Mouse (Mus musculus) frontal cortex, postnatal 10 days (tissue): ENCODE results near the gene Gm20388.
A peak's percentile ranks its signal among the peaks of the same experiment; 100 is the strongest.

ENCODE experiments used
- DNase-seq, 2 experiments: peaks; one replicate each; pipeline ENCODE4 v3.0.0; 2022; ENCODE audit warnings: low spot score in 2 of 2, mixed read lengths in 1 of 2

Gm20388 gene

DNA sequence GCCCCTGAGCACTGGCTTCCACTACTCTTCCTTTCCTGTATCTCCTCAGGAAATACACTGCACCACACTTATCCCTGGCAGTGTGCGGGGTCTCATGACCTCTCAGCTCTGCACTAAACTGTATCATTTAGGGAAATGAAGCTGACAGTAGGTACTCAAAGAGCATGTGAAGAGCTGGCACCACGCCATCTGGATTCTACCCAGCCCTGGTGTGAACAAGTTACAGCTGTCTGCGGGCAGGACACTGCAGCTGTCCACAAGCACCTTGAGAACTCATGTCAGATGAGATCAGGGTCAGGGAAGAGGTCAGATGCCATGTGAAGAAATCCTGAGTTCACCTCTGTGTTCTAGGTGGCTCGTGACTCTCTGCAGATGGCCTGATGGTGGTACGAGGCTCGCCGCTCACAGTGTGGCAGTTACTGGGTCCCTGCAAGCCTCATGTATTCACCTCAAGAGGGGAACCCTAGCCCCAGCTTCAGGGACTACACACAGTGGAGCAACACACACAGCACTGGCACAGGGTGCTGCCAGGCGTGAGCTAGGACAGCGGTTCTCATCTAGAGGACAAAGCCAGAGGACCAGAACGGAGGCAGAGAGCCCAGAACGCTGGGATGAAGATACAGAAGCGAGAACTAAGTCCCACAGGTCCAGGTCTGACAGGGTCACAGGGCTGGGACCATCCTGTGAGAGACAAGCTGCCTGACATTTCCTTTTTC, 1710.3 kb downstream of the Gm20388 start:
- no peak for DNase-seq

DNA sequence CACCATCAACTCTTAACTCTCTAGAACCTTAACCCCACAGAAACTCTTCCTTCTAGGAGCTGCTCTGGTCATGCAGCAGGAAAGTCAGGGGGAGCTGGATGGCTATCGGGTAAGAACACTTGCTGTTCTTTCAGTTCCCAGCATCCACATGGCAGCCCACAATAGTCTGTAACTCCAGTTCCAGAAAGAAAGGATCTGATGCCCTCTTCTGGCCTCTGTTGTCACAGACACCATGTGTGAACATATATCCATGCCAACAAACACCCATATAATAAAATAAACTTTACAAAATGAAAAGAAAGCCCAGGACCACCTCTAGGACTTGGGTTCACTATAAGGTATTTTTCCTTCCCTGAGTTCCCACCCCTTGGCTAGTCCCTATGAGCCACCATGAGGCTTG, 1711.2 kb downstream of the Gm20388 start:
- no peak for DNase-seq

DNA sequence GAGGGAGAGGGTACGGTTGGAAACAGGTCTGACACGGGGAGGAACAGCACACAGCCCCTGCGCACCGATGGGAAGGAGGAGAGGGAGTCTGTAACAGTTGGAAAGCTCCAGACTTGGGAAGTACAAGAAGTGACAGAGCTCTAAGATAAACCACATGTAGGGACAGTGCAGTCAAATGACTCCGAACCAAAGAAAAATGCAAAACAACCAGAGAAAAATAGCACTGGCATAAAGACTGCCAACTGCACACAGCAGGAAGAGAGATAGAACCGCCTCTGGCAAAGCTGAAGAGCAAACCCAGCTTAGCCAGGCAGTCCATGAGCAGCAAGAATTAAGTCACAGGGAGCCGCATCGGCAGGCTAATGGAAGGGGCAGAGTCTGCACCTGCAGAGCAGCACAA, 1712.4 kb downstream of the Gm20388 start:
- no peak for DNase-seq

DNA sequence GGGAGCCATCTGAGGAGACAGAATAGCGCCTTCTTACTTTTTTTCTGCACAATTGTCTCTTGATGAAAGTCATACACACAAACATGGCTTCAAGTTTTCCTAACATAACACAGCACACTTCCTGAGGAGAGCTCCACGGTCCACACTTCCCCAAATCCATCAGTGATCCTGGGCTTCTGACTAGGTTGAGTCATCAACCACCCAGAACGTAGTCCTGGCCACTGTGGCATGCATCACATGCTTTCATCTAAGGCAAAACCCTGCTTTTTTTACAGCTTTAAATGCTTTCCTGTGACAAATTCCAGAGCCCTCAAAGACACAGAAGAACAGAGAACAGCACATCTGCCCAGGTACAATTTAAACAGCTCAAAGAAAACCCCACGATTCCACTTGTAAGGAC, 1718.0 kb downstream of the Gm20388 start:
- no peak for DNase-seq

DNA sequence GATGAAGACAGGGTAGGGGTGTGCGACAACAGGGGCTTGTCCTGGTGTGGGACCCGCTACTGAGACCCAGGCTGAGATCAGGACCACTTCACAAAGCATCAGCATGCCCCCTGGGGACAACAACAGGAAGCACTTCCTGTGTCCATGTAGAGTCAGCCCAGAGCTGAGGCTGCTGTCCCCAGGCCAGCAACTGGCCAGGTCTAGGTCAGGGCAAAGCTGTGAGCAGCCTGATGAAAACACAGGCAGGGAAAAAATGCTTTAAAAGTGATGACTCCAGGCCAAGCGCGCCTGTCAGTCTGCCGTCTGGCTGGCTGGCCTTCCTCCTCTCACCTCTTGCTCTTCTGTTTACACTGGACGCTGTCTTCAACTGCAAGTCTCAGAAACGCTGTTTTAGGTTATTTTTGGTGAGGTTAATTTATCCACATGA, 1721.0 kb downstream of the Gm20388 start:
- no peak for DNase-seq

DNA sequence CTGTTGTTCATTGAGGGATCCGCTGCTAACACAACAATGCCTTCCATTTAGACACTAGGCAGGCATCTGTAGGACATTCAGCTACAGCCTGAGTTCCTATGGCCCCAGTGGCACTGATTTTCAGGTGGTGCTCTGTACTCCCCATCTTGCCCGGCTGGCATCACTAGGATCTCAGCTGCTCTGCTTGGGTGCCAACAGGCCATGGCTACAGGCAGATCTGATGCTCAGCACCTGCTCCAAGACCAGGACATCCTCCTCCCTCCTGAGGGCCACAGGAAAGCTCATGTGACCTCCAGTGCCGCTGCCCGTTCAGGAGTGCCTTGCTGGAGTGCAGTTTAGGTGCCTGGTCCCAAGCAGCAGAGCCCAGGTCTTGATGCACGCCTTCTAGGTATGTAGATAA, 1721.8 kb downstream of the Gm20388 start:
- DNase-seq: no peak

DNA sequence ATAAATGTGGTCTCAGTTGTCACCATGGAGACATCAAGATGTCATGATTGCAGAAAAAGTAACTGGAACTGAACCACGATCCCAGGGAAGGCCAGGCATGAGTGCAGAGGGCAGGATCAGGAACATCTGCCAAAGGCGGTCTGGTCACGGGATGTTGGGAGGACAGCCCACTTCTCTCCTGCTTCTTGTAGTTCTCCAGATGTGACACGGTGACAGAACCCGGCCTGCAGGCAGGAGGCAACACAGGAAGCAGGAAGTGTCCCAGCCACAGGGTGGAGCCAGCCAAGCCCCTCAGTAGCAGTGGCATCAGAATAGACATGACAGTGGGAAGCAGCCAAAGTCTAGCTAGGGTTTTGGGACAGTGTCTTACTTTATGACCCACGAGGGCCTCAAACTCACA, 1724.9 kb downstream of the Gm20388 start:
- no peak for DNase-seq

DNA sequence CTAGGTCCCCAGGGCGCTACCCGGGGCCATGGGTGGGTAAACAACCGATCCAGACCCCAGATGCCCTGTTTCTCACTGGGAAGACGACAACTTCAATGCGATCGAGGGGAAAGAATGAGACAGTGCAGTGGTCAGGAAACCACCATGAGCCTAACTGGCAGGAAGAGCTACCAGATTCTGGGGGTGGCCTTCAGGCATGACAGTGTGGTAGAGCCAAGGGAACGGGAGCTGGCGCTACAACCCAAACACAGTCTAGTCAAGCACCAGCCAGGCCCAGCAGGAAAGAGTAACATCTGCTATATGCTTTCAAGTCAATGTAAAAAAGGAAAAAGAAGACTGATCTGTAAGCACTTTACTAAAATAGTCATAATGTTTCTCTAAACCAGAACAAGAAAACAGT, 1725.5 kb downstream of the Gm20388 start:
- no peak for DNase-seq

DNA sequence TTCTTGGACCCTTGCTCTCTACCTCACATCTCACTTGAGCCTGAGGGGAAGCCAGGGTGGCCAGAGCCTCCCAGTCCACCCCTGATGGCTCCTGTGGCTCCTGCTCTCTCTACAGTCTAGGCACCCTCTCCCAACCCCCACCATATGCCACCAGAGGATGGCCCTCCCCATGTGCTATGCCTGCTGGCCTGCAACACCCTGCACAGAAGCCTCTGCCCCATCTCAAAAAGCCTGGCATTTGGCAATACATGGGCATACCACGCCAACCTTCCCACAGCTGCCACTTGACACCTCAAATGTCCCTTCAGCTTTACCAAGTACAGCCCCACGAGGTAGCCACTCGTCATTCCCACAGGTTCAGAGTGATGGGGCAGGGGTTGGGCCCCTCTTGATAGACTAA, 1732.2 kb downstream of the Gm20388 start:
- no peak for DNase-seq

DNA sequence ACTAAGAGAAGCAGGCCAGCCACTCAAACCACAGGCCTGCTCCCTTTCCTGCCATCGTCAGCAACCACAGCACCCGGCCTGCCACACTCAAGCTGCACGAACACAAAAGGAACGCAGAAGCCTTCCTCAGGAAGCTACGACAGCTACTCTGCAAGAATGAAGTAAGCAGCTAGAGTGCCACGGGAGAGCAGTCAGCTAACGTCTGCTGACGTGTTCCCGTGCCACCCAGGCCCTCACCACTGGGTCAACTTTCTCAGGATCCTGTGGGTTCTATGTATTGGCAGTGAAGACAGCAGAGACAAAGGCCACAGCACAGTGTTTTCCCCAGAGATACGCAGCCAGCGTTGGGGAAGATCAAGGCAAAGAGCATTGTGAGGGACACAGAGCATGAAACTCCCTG, 1732.7 kb downstream of the Gm20388 start:
- no peak for DNase-seq

DNA sequence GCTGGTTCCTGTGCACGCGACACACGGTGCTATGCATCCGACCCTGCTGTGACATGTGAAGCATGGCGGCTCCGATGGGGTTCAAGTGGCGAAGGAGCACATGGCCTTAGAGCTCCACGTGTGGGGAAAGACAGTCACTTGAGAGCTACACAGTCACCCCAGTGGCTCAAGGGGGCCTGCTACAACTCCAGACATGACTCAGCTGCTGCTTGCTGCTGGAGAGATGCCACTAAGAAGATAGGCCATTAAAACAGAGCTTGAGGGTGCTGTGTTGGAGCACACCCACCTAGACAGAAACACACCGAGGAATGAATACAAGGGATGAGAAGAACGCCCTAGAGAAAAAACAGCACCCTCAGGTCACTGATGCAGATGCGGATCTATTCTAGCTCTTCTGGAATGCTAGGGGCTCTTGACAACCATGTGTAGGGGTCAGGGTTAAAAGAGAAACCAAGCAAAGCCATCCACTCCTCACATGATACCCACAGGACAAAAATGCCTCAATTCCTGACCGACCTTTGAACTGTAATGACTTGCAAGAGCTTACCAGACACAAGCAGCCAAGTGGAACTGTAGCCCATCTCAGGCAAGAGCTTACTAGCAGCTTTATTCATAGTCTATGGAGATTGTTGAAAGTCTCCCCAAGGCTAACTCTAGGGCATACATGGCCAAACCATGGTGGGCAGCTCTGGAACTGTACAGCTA, 1737.0 kb downstream of the Gm20388 start:
- DNase-seq: no peak

DNA sequence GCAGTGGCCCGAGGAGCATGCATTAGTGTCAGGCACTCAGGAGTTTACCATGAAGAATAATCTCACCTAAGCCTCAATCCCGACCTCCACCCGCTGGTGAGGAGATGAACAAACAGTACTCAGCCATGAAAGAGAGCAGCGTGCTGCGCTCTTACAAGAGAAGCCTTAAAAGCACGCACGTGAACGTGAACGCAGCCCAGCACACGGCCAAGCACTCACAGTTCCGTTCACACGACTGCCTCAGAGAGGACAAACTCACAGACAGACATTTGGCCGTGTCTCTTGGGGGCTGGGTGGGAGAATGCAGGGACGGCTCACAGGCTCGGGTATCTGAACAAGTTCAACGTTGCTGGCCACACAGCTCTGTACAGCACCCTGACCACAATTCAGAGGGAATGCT, 1737.8 kb downstream of the Gm20388 start:
- no peak for DNase-seq

DNA sequence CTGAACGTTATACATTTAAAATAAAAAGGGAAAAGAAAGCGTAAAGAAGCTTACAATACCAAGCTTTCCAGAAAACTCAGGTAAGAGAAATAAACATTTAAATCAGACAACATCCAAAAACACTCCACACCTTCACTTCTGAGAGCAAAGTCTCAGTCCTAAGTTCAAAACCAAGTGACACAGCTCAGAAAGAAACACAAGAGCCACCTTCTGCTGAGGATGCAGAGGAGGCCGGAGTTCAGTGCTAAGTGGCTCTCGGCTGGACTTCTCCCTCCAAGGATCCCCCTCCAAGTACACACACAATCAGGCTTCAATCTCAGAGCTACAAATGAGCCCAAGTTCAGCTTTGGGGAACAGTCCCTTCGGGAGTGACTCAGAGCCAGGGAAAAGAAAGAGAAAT, 1738.8 kb downstream of the Gm20388 start:
- DNase-seq: no peak

DNA sequence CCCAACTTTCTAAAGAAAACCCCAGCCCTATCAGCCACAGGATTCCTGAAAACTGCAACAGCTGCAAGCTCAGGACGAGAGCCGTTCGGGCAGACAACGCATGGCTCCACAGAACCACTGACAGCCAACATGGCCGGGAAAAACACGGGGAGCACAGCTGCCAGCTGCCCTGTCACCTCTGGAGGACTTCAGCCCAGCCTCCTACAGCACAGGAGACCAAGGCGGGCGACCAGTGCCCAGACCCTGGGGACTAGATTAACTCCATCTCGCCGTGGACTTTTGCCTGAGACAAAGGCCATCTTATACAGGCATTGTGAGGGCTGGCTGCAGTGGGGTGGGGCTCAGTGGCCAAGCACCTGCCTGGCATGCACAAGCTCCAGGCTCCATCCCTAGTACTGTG, 1739.3 kb downstream of the Gm20388 start:
- DNase-seq: no peak

DNA sequence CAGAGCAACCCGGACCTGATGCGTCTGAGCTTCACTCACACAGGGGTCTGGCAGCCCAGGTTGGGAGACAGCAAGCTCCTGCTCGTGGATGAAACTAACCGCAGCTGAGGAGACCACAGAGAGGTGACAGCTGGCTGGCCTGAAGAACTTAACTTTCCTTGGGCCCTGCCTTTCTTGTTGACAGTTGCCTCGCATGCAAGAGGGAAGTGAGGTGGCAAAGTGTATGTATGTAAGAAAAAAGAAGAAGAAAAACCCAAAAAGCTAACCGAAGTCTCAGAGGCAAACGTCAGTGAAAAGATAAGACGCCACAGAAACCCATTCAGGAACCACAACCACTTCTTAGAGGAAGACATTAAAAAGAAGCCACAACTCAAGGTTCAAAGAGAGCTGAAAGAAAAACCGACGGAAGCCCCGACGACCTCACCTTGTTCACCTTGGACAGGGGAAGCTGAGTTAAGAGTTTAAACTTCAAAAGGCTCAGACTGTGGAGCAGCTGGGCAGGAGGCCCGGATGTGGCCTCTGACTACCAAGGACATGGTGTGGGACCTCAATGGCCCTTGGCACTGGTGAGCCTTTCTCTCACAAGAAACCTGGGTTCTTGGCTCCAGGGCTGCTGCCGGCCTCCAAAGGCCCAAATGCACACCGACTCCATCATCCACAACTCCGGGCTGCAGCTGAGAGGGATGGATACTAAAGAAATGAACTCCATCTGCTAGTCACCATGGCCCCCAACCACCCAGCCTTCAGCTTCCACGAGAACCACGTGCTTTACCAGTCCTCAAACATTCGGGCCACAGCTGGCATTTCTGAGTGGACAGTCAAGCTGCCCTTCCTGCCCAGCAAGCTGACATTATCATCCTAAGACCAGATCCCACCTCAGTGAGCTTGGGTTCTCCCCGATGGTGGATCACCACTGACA, 1740.0 kb downstream of the Gm20388 start:
- DNase-seq: no peak

DNA sequence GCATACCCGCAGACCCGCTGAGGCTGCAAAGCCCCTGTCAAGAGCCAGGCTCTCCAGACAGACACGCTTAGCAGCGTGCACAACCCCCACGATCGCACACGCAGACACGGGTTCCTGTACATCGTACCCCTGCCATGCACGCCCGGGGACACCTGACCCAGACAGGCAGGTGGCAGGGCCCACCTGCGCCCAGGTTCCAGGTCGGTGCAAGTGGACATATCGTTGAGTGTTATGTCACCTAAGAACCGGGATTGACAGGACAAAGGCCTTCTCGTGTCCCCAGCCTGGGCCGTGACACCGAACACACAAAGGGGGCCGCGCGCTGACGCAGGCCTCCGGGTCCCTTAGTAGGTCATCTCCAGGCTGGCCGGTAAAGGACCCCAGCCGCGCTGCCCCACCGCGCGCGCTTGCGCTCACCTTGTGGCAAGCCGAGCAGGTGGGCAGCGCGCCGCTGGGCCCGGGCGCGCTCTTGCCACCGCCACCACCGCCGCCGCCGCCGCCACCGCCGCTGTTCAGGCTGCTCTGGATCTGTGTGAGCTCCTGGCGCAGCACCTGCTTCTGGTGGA, 1740.8 kb downstream of the Gm20388 start:
- DNase-seq: no peak

DNA sequence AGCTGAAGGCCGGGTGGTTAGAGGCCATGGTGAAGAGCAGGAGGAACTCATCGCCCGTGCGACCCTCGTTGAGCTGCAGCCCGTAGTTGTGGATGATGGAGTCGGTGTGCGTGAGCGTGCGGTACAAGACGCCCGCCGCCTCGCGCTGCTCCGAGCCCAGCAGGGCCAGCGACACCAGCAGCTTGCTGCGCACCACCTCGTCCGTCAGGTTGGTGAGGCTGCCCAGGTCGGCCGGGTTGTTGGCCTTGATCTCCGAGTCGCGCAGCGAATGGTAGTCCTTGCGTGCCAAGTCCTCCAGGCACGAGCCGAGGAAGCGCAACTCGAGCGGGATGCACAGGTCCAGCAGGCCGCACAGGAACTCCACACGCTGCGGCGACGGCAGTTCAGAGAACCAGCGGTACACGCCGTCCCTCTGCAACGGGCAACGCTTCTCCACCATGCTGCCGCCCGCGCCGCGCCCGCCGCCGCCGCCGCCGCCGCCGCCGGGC, 1741.3 kb downstream of the Gm20388 start:
- DNase-seq: peak; percentile 51 to 64

DNA sequence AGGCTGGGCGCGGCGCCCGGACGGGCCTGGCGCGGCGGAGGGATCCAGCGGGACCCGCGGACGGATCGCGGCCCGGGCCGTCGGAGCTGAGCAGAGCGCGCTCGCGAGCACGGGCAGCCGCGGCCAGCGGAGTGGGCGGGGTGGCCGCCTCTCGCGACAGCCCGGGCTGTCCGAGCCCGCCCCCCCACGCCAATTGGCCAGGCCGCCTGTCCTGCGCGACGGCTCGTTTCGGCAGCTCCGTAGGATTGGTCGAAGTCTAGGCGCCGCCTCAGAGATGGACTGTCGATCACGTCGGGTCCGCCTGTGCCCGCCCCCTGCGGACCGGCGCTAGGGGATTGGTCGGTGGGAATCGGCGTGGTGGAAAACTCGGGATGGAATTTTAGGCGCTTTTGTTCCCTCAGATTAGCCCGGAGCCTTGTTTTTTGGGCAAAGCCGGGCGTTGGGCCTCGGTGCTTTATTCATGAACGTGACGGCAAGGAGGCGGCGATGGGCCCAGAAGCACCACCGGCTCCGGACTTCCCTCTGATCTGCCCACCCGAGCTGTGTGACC, 1742.2 kb downstream of the Gm20388 start, which contains the start of gene Zcchc14:
Gene Zcchc14 (minus strand): TSS at position 128 of the 550 bp plus-strand sequence.
- DNase-seq: peak; percentile 98 to 99

DNA sequence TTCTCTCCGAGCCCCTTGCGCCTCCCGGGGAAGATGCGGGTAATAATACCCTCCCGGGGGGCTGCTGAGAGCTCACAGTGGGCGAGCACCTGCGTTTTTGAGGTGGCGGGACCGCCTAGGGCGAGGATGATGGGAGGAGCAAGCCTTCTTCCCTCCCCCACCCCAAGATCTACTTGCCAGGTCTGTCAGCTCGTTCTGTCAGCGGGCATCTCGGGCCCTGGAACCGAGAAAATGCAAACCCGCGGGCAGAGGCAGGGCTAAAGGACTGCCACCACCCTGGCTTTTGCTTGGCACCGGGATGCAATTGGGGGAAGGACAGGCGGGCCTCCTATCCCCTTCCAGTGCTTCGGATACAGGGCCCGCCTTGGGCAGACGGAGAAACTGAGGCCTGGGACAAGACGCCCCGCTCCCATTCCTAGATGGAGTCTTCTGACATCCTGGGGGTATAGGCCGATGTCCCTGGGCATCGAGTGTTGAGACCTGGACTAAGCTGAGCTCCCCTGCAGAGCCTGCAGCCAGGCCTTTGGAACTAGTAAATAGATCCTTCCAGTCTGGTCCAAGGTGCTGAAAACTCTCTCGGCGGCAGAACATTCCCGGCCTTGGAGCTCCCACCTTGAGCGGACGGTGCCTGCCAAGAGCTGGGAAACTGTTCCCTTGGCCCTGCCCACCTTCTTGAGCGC, 1742.8 kb downstream of the Gm20388 start:
- no peak for DNase-seq

DNA sequence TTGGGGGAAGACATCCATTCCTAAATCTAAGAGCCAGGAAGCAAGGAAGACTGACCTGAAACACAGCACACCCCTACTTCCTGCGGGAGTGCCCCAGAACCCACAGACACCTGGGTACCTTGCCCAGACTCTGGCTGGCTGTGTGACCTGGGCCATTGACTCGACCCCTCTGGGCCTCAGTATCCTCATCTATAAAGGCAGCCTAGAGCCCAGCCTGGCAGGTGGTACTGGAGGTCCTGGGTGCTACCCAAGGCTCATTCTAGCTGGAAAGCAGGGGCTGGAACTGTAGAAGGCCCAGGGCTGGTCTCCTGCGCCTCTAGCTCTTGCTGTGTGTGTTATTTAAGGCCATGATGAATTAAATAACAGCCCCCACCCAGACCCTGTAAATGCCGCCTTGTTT, 1743.5 kb downstream of the Gm20388 start:
- no peak for DNase-seq

DNA sequence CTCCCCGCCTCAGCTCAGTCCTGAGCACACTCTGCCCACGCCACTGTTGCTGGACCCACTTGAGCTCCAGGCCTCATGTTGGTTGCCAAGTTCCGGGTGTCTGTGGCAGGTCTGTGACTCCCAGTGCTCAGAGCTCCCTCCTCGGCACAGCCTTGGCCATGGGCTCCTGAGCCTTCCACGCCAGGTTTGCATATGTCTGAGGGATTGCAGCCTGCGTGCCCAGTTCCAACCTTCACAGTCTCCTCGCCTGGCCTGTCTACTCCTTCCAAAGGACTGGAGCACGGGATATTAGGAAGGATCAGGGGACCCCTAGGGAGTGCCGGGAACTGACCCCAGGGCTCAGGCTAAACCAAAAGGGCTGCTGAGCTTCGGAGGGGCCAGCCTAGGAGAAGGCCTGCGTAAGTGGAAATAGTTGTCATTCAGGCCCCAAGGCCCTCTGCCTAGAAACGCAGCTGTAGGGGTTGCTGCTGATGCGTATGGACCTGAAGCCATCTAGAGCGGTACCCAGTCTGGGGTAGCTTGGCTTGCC, 1744.4 kb downstream of the Gm20388 start:
- no peak for DNase-seq
